Mouse (Mus musculus) hindbrain, embryonic 15.5 days (tissue): ENCODE results near the gene Ndufb4. TPM values are rescaled to one million over a fixed set of nuclear protein-coding genes. Genes with fewer than 3 reads are reported as not detected.

ENCODE experiments used
- ATAC-seq: fragments of 200-750 bp; cut with Nextera tagmentation; 2 replicates; pipeline ENCODE4 v1.8.0; 2017; ENCODE audit warnings: low read depth, moderate number of reproducible peaks, moderate TSS enrichment; ENCODE audit not compliant: low FRiP score
- H3K27ac ChIP-seq: fragments of 300-500 bp; sonication (generic); replicated peaks from 2 replicates; pipeline ENCODE4 v1.5.1; 2015; ENCODE audit warnings: mild to moderate bottlenecking, inconsistent platforms
- H3K27me3 ChIP-seq: fragments of 300-500 bp; sonication (generic); 2 replicates; pipeline ENCODE4 v1.6.1; 2015; ENCODE audit warnings: control low read depth, inconsistent platforms
- H3K36me3 ChIP-seq: fragments of 300-500 bp; sonication (generic); 2 replicates; pipeline ENCODE4 v1.6.1; 2015; ENCODE audit warnings: control low read depth, inconsistent platforms
- H3K4me1 ChIP-seq: fragments of 300-500 bp; sonication (generic); replicated peaks from 2 replicates; pipeline ENCODE4 v1.6.1; 2015; ENCODE audit warnings: control low read depth, inconsistent platforms
- H3K4me2 ChIP-seq: fragments of 300-500 bp; sonication (generic); 2 replicates; pipeline ENCODE4 v1.6.1; 2015; ENCODE audit warnings: moderate library complexity, mild to moderate bottlenecking, inconsistent platforms
- H3K4me3 ChIP-seq: fragments of 300-500 bp; sonication (generic); 2 replicates; pipeline ENCODE4 v1.5.1; 2015; ENCODE audit warnings: mild to moderate bottlenecking, inconsistent platforms
- H3K9ac ChIP-seq: fragments of 300-500 bp; sonication (generic); 2 replicates; pipeline ENCODE4 v1.6.1; 2015; ENCODE audit warnings: inconsistent platforms
- H3K9me3 ChIP-seq: fragments of 300-500 bp; sonication (generic); 2 replicates; pipeline ENCODE4 v1.6.1; 2016; ENCODE audit warnings: control low read depth, inconsistent platforms
- WGBS: fragments of 180-500 bp; shearing (Covaris S2); methylation state at CpG from one replicate; pipeline ENCODE4 v1.1.7; 2015; 5-methylcytosine and 5-hydroxymethylcytosine counted together
- polyA plus RNA-seq: library from polyadenylated mRNA; unstranded; fragments of >200 nt; fragmentation: Nextera tagmentation; extraction: Ambion mirVana; gene quantifications from 2 replicates; pipeline ENCODE4 v1.2.1, GENCODE M21; 2015

Ndufb4 gene
- polyA plus RNA-seq, 1 experiment from 2014 or later: 56.8 TPM

- Histone ChIP-seq H3K36me3 (no peaks in the 10 kb centered on the region), H3K9me3 (no peaks in the 10 kb centered on the region), H3K4me3 (no peak overlapping the region), H3K27ac (no peak overlapping the region), H3K27me3 (no peaks in the 10 kb centered on the region), H3K9ac (no peak overlapping the region), H3K4me1 (0 out of 2 replicates have a peak, but pooled peaks cover 9% of the 10 kb centered on the region), H3K4me2 (no peak overlapping the region)
- 0 out of 2 replicates have a peak, but pooled peaks have one; percentile 27 for ATAC-seq
- 56% methylated on average over 5 of the region's 5 CpGs for WGBS
Measured at GRCm38 (mm10) chr16:37622919-37623318, 31.3 kb downstream of the Ndufb4 start.

DNA sequence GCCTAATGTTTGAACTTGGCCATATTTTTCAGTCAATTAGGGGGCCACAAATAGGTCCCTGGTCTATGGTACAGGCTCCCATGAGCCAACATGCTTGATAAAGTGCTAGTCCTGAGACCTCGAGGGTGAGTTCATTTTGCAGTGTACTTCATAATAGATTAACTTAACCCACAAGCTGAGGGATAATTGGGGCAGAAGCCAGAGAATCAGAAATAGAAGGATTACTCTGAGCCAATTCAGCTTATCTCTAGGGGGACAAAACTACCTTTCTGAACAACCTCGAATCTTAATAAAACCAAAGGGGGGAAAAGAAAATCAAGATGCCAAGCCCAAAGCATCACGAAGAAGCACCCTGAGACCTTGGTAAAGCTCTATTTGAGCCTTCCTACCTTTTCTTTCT, 31.9 kb downstream of the Ndufb4 start:
- H3K9ac ChIP-seq: no peak overlapping the region
- H3K4me1 ChIP-seq: peaks cover 14% of the 10 kb centered on the region
- H3K36me3 ChIP-seq: no peaks in the 10 kb centered on the region
- no peak overlapping the region for H3K4me3 ChIP-seq
- 71% methylated on average over 3 of the region's 3 CpGs for WGBS
- no peak for ATAC-seq
- H3K9me3 ChIP-seq: no peaks in the 10 kb centered on the region
- H3K27me3 ChIP-seq: no peaks in the 10 kb centered on the region
- H3K4me2 ChIP-seq: no peak overlapping the region
- H3K27ac ChIP-seq: no peak overlapping the region

- no peaks in the 10 kb centered on the region for H3K9me3 ChIP-seq
- H3K4me2 ChIP-seq: no peak overlapping the region
- 0 out of 2 replicates have a peak overlapping the region, but pooled peaks have one; percentile 4 for H3K27ac ChIP-seq
- no peaks in the 10 kb centered on the region for H3K27me3 ChIP-seq
- H3K36me3 ChIP-seq: no peaks in the 10 kb centered on the region
- H3K9ac ChIP-seq: no peak overlapping the region
- no peak overlapping the region for H3K4me3 ChIP-seq
- 20% methylated on average over 3 of the region's 3 CpGs for WGBS
- ATAC-seq: no peak
- H3K4me1 ChIP-seq: peaks cover 12% of the 10 kb centered on the region
Measured at GRCm38 (mm10) chr16:37617695-37618094, 36.6 kb downstream of the Ndufb4 start.

DNA sequence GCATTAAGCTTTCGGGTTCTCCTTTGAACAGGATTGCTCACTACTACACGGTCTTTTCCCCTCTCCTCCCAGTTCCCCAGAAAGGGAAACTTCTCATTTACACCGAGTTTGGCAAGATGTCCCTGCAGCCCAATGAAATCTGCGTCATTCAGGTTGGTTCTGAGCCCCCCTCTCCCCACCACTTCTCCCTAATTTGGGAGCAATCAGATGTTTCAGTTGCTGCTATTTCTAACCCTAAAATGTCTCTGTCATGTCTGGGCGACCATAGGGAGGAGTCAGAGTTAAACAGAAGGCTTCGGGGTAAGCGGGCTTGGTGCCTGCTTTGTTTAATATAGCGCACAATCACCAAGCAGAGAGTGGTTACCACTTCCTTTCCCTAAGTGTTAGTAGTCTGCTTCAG, 38.1 kb downstream of the Ndufb4 start:
- ATAC-seq: no peak
- H3K27me3 ChIP-seq: no peaks in the 10 kb centered on the region
- H3K4me3 ChIP-seq: no peak overlapping the region
- H3K9ac ChIP-seq: no peak overlapping the region
- H3K4me2 ChIP-seq: no peak overlapping the region
- no peak overlapping the region for H3K27ac ChIP-seq
- H3K9me3 ChIP-seq: no peaks in the 10 kb centered on the region
- 80% methylated on average over 8 of the region's 8 CpGs for WGBS
- peaks cover 12% of the 10 kb centered on the region for H3K4me1 ChIP-seq
- H3K36me3 ChIP-seq: no peaks in the 10 kb centered on the region

GRCm38 (mm10) chr16:37615429-37615828, 38.8 kb downstream of the Ndufb4 start:
- H3K4me3 ChIP-seq: no peak overlapping the region
- no peaks in the 10 kb centered on the region for H3K36me3 ChIP-seq
- H3K4me1 ChIP-seq: peaks cover 12% of the 10 kb centered on the region
- H3K27ac ChIP-seq: no peak overlapping the region
- H3K4me2 ChIP-seq: no peak overlapping the region
- no peaks in the 10 kb centered on the region for H3K9me3 ChIP-seq
- H3K27me3 ChIP-seq: no peaks in the 10 kb centered on the region
- 64% methylated on average over 8 of the region's 8 CpGs for WGBS
- ATAC-seq: no peak
- H3K9ac ChIP-seq: no peak overlapping the region

- no peak overlapping the region for H3K27ac ChIP-seq
- ATAC-seq: no peak
- no peak overlapping the region for H3K4me2 ChIP-seq
- H3K9ac ChIP-seq: no peak overlapping the region
- H3K9me3 ChIP-seq: no peaks in the 10 kb centered on the region
- H3K36me3 ChIP-seq: no peaks in the 10 kb centered on the region
- 93% methylated on average over 9 of the region's 9 CpGs for WGBS
- peaks cover 17% of the 10 kb centered on the region for H3K4me1 ChIP-seq
- H3K27me3 ChIP-seq: no peaks in the 10 kb centered on the region
- no peak overlapping the region for H3K4me3 ChIP-seq
Measured at GRCm38 (mm10) chr16:37614540-37614939, 39.7 kb downstream of the Ndufb4 start.

- H3K4me2 ChIP-seq: no peak overlapping the region
- no peaks in the 10 kb centered on the region for H3K36me3 ChIP-seq
- H3K4me1 ChIP-seq: peaks cover 6% of the 10 kb centered on the region; the same call in 1 of the 2 replicates
- 90% methylated on average over 5 of the region's 5 CpGs for WGBS
- no peaks in the 10 kb centered on the region for H3K27me3 ChIP-seq
- no peak overlapping the region for H3K27ac ChIP-seq
- H3K9me3 ChIP-seq: no peaks in the 10 kb centered on the region
- ATAC-seq: no peak
- H3K4me3 ChIP-seq: no peak overlapping the region
- H3K9ac ChIP-seq: no peak overlapping the region
Measured at GRCm38 (mm10) chr16:37612013-37612412, 42.2 kb downstream of the Ndufb4 start.

- Histone ChIP-seq H3K4me1 (peaks cover 6% of the 10 kb centered on the region; the same call in 1 of the 2 replicates), H3K4me3 (no peak overlapping the region), H3K27me3 (no peaks in the 10 kb centered on the region), H3K9ac (no peak overlapping the region), H3K4me2 (no peak overlapping the region), H3K9me3 (no peaks in the 10 kb centered on the region), H3K27ac (no peak overlapping the region), H3K36me3 (no peaks in the 10 kb centered on the region)
- 76% methylated on average over 7 of the region's 7 CpGs for WGBS
- ATAC-seq: no peak
Measured at GRCm38 (mm10) chr16:37611072-37611471, 43.2 kb downstream of the Ndufb4 start.

- Histone ChIP-seq H3K4me3 (no peak overlapping the region), H3K4me1 (peaks cover 6% of the 10 kb centered on the region; the same call in 1 of the 2 replicates), H3K27ac (no peak overlapping the region), H3K36me3 (no peaks in the 10 kb centered on the region), H3K9ac (no peak overlapping the region), H3K4me2 (no peak overlapping the region), H3K27me3 (no peaks in the 10 kb centered on the region), H3K9me3 (no peaks in the 10 kb centered on the region)
- WGBS: 66% methylated on average over 8 of the region's 8 CpGs
- ATAC-seq: no peak
Measured at GRCm38 (mm10) chr16:37610333-37610732, 43.9 kb downstream of the Ndufb4 start.

- ATAC-seq: no peak
- no peaks in the 10 kb centered on the region for H3K4me1 ChIP-seq
- H3K4me2 ChIP-seq: no peak overlapping the region
- no peaks in the 10 kb centered on the region for H3K9me3 ChIP-seq
- H3K27me3 ChIP-seq: no peaks in the 10 kb centered on the region
- no peak overlapping the region for H3K9ac ChIP-seq
- 81% methylated on average over 6 of the region's 6 CpGs for WGBS
- no peaks in the 10 kb centered on the region for H3K36me3 ChIP-seq
- no peak overlapping the region for H3K4me3 ChIP-seq
- H3K27ac ChIP-seq: no peak overlapping the region
Measured at GRCm38 (mm10) chr16:37604243-37604642, 50.0 kb downstream of the Ndufb4 start.

GRCm38 (mm10) chr16:37603431-37603830, 50.8 kb downstream of the Ndufb4 start:
- ATAC-seq: no peak
- WGBS: 98% methylated on average over 1 of the region's 1 CpGs

GRCm38 (mm10) chr16:37599326-37599725, 54.9 kb downstream of the Ndufb4 start:
- no peak overlapping the region for H3K4me3 ChIP-seq
- no peak for ATAC-seq
- no peak overlapping the region for H3K9ac ChIP-seq
- H3K4me1 ChIP-seq: no peaks in the 10 kb centered on the region
- no peak overlapping the region for H3K27ac ChIP-seq
- no peaks in the 10 kb centered on the region for H3K27me3 ChIP-seq
- no peaks in the 10 kb centered on the region for H3K36me3 ChIP-seq
- H3K9me3 ChIP-seq: no peaks in the 10 kb centered on the region
- H3K4me2 ChIP-seq: no peak overlapping the region
- WGBS: 79% methylated on average over 3 of the region's 3 CpGs

More at GRCm38 (mm10) chr16:37603431-37603830, 50.8 kb downstream of the Ndufb4 start:
- no peak overlapping the region for H3K4me2 ChIP-seq
- H3K4me1 ChIP-seq: no peaks in the 10 kb centered on the region
- H3K36me3 ChIP-seq: no peaks in the 10 kb centered on the region
- H3K27me3 ChIP-seq: no peaks in the 10 kb centered on the region
- H3K9ac ChIP-seq: no peak overlapping the region
- H3K9me3 ChIP-seq: no peaks in the 10 kb centered on the region
- no peak overlapping the region for H3K27ac ChIP-seq
- H3K4me3 ChIP-seq: no peak overlapping the region

DNA sequence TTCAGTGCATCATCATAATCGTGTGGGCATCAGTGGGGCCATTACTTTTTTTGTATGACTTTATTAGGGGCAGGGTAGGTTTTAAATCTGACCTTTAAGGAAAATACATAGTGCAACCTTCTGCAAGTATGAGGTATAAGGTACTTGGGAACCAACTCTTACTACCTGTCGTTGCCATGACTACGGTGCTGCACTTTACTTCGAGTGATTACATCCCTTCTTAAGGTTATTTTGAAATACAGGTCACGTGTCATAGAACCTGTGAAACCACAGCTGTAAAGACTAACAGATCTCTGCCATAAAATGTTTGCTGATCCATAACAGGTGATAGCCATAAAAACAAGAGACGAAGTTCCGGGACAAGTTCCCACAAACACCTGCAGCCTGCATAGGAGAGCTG, 55.8 kb downstream of the Ndufb4 start:
- no peak overlapping the region for H3K4me2 ChIP-seq
- no peaks in the 10 kb centered on the region for H3K9me3 ChIP-seq
- no peaks in the 10 kb centered on the region for H3K4me1 ChIP-seq
- H3K9ac ChIP-seq: no peak overlapping the region
- H3K4me3 ChIP-seq: no peak overlapping the region
- H3K27me3 ChIP-seq: no peaks in the 10 kb centered on the region
- 90% methylated on average over 7 of the region's 7 CpGs for WGBS
- H3K27ac ChIP-seq: no peak overlapping the region
- H3K36me3 ChIP-seq: no peaks in the 10 kb centered on the region
- ATAC-seq: no peak
